Comparison of ENCODE assay signal across 9 mouse cellular contexts in genomic region chr2:166448161-166448560, GRCm38 (mm10).
DNase-seq lines count a peak whose midpoint lies in the region; ATAC-seq and TF ChIP-seq lines count a peak whose summit lies in the region.
"Had no signal": no experiment of that assay in that cellular context is flagged by ENCODE, and none has a peak within 500 bp of the region (broad histone marks: within the 10 kb centered on the region; RNA-seq: fewer than 3 reads in every experiment).

No protein-coding gene starts in this region.

- no peak for ATAC-seq in midbrain, embryonic 14.5 days (ENCODE audit: low FRiP score, low TSS enrichment)
- no peak for ATAC-seq in midbrain, embryonic 16.5 days
- 0 out of 2 replicates have a peak, but pooled peaks have one; percentile 6 for ATAC-seq in forebrain, embryonic 15.5 days (replicated peaks)
- ATAC-seq in hindbrain, embryonic 13.5 days (ENCODE audit: low FRiP score), result no peak

- peak; percentile 76 for DNase-seq in midbrain, embryonic 14.5 days
- DNase-seq in lung, postnatal 36 days, result peak; percentile 27
- DNase-seq in retina, postnatal 1 day, result no peak
- no peak for DNase-seq in thymus, postnatal 14 days

- no peak overlapping the region for H3K4me2 ChIP-seq in midbrain, embryonic 14.5 days (ENCODE audit: low read length)
- H3K4me2 ChIP-seq in midbrain, embryonic 16.5 days (ENCODE audit: low read length), result no peak overlapping the region
- no peak overlapping the region for H3K4me2 ChIP-seq in forebrain, embryonic 15.5 days (replicated peaks)
- H3K4me2 ChIP-seq in hindbrain, embryonic 13.5 days, result no peak overlapping the region

- H3K27ac ChIP-seq in midbrain, embryonic 14.5 days (replicated peaks; ENCODE audit: low read depth, low read length), result peak overlapping the region; percentile 32; the same call in 1 of the 2 replicates
- no peak overlapping the region for H3K27ac ChIP-seq in midbrain, embryonic 16.5 days (ENCODE audit: low read length)
- H3K27ac ChIP-seq in bone marrow macrophage, adult 2 months (ENCODE audit: insufficient read depth, low read depth, low read length), result peak overlapping the region; percentile 56
- H3K27ac ChIP-seq in forebrain, embryonic 15.5 days (replicated peaks), result 0 out of 2 replicates have a peak overlapping the region, but pooled peaks have one; percentile 3
- H3K27ac ChIP-seq in hindbrain, embryonic 13.5 days, result peak overlapping the region; percentile 23; the same call in 1 of the 2 replicates
- H3K27ac ChIP-seq: kidney, postnatal 0 days had no signal

- H3K4me1 ChIP-seq in midbrain, embryonic 14.5 days (ENCODE audit: control insufficient read depth, insufficient read depth, low read length), result peaks cover 17% of the 10 kb centered on the region
- H3K4me1 ChIP-seq in midbrain, embryonic 16.5 days (ENCODE audit: control insufficient read depth, insufficient read depth, low read length), result peaks cover 18% of the 10 kb centered on the region
- peaks cover 44% of the 10 kb centered on the region for H3K4me1 ChIP-seq in bone marrow macrophage, adult 2 months (ENCODE audit: control insufficient read depth, insufficient read depth, low read length)
- H3K4me1 ChIP-seq in forebrain, embryonic 15.5 days, result peaks cover 35% of the 10 kb centered on the region
- peaks cover 61% of the 10 kb centered on the region for H3K4me1 ChIP-seq in hindbrain, embryonic 13.5 days (replicated peaks)

- H3K9me3 ChIP-seq in midbrain, embryonic 14.5 days (ENCODE audit: control insufficient read depth, low read length), result no peaks in the 10 kb centered on the region
- no peaks in the 10 kb centered on the region for H3K9me3 ChIP-seq in midbrain, embryonic 16.5 days (replicated peaks; ENCODE audit: control insufficient read depth, low read length, poor library complexity, severe bottlenecking)
- no peaks in the 10 kb centered on the region for H3K9me3 ChIP-seq in forebrain, embryonic 15.5 days
- H3K9me3 ChIP-seq in hindbrain, embryonic 13.5 days, result no peaks in the 10 kb centered on the region

- H3K4me3 ChIP-seq in midbrain, embryonic 14.5 days (replicated peaks; ENCODE audit: low read depth, low read length), result no peak overlapping the region
- H3K4me3 ChIP-seq in midbrain, embryonic 16.5 days (ENCODE audit: low read depth, low read length), result no peak overlapping the region
- peak overlapping the region; percentile 33 for H3K4me3 ChIP-seq in bone marrow macrophage, adult 2 months (ENCODE audit: insufficient read depth, low read length)
- no peak overlapping the region for H3K4me3 ChIP-seq in forebrain, embryonic 15.5 days
- H3K4me3 ChIP-seq in hindbrain, embryonic 13.5 days, result no peak overlapping the region

- TF ChIP-seq CTCF in bone marrow macrophage, adult 2 months (IDR thresholded peaks at IDR 0.05; ENCODE audit: low read depth, low read length), result no peak

- TF ChIP-seq POLR2A in bone marrow macrophage, adult 2 months (IDR thresholded peaks at IDR 0.05; ENCODE audit: borderline replicate concordance, low read depth, low read length), result no peak

- H3K9ac ChIP-seq in midbrain, embryonic 14.5 days (replicated peaks; ENCODE audit: low read length), result no peak overlapping the region
- no peak overlapping the region for H3K9ac ChIP-seq in midbrain, embryonic 16.5 days (ENCODE audit: low read depth, low read length)
- H3K9ac ChIP-seq in forebrain, embryonic 15.5 days (replicated peaks), result no peak overlapping the region
- 0 out of 2 replicates have a peak overlapping the region, but pooled peaks have one; percentile 10 for H3K9ac ChIP-seq in hindbrain, embryonic 13.5 days

- 66% methylated on average over 11 of the region's 11 CpGs for WGBS in midbrain, embryonic 14.5 days
- 62% methylated on average over 11 of the region's 11 CpGs for WGBS in midbrain, embryonic 16.5 days
- 30% methylated on average over 11 of the region's 11 CpGs for WGBS in forebrain, embryonic 15.5 days
- WGBS in hindbrain, embryonic 13.5 days, result 52% methylated on average over 11 of the region's 11 CpGs

- no peaks in the 10 kb centered on the region for H3K36me3 ChIP-seq in midbrain, embryonic 14.5 days (ENCODE audit: control insufficient read depth, insufficient read depth, low read length)
- H3K36me3 ChIP-seq in midbrain, embryonic 16.5 days (ENCODE audit: control insufficient read depth, insufficient read depth, low read length), result no peaks in the 10 kb centered on the region
- no peaks in the 10 kb centered on the region for H3K36me3 ChIP-seq in forebrain, embryonic 15.5 days
- no peaks in the 10 kb centered on the region for H3K36me3 ChIP-seq in hindbrain, embryonic 13.5 days

- H3K27me3 ChIP-seq in midbrain, embryonic 14.5 days (ENCODE audit: control insufficient read depth, insufficient read depth, low read length), result no peaks in the 10 kb centered on the region
- H3K27me3 ChIP-seq in midbrain, embryonic 16.5 days (ENCODE audit: control insufficient read depth, insufficient read depth, low read depth, low read length), result no peaks in the 10 kb centered on the region; the same call in 1 of the 2 replicates
- 0 out of 2 replicates have a peak, but pooled peaks cover 5% of the 10 kb centered on the region for H3K27me3 ChIP-seq in forebrain, embryonic 15.5 days
- peaks cover 11% of the 10 kb centered on the region; the same call in 1 of the 2 replicates for H3K27me3 ChIP-seq in hindbrain, embryonic 13.5 days

Comparison
In these comparisons a context has a peak if more than half of its experiments do, and no peak if none do; other contexts are left out.
1. DNase-seq: peak in midbrain, embryonic 14.5 days (single experiment) and lung, postnatal 36 days (single experiment); none in retina, postnatal 1 day (single experiment) and thymus, postnatal 14 days (single experiment).